Mouse (Mus musculus): ENCODE data around the gene Elmo1.

- TF ChIP-seq ZC3H11A (IDR thresholded peaks at IDR 0.05; ENCODE audit: low read depth, low read length) (no peak), EP300 (IDR thresholded peaks at IDR 0.05; ENCODE audit: low read length) (no peak)
Measured at GRCm38 (mm10) chr13:20327064-20327463, 236.7 kb downstream of the Elmo1 start.
